ENCODE assay signal across 26 mouse cellular contexts in the genomic region with DNA sequence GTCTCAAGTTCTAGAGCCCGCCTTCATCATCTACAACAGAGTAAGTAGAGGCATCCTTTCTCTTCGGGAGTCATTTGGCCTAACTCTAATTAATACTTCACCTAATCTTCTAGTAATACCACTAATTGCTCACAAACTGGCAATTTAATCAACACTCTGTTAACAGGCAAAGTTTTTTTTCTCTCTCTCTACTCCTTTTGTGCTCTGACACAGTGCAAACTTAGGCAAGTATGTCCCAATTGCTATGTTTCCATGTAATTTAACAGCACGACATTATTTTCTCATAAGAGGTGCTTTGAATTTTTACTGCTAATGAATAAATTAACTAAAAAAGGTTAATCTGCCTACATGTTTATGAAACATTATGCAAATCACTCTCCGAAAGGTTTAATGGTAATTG.
"Had no signal": no experiment of that assay in that cellular context is flagged by ENCODE, and none has a peak within 500 bp of the region (broad histone marks: within the 10 kb centered on the region; RNA-seq: fewer than 3 reads in every experiment).

No protein-coding gene starts in this region.

- H3K36me3 ChIP-seq: heart, embryonic 10.5 days; heart, embryonic 12.5 days; hindbrain, embryonic 13.5 days; hindbrain, embryonic 15.5 days; intestine, embryonic 15.5 days; limb, embryonic 10.5 days; limb, embryonic 12.5 days; liver, embryonic 13.5 days; liver, embryonic 15.5 days had no signal

- H3K27me3 ChIP-seq: heart, embryonic 12.5 days; hindbrain, embryonic 13.5 days; hindbrain, embryonic 15.5 days; intestine, embryonic 15.5 days; limb, embryonic 12.5 days; liver, embryonic 13.5 days; liver, embryonic 15.5 days had no signal

- H3K4me3 ChIP-seq: gastrocnemius, adult 2 months; heart, embryonic 10.5 days; heart, embryonic 12.5 days; hindbrain, embryonic 13.5 days; hindbrain, embryonic 15.5 days; intestine, embryonic 15.5 days; layer of hippocampus, adult 2 months; left cerebral cortex, adult 2 months; limb, embryonic 10.5 days; limb, embryonic 12.5 days; liver, embryonic 13.5 days; liver, embryonic 15.5 days had no signal

- H3K27ac ChIP-seq: gastrocnemius, adult 2 months; heart, embryonic 10.5 days; hindbrain, embryonic 13.5 days; hindbrain, embryonic 15.5 days; intestine, embryonic 15.5 days; layer of hippocampus, adult 2 months; left cerebral cortex, adult 2 months; limb, embryonic 10.5 days; limb, embryonic 12.5 days; liver, embryonic 13.5 days; liver, embryonic 15.5 days had no signal

- H3K9me3 ChIP-seq: heart, embryonic 10.5 days; heart, embryonic 12.5 days; hindbrain, embryonic 13.5 days; hindbrain, embryonic 15.5 days; intestine, embryonic 15.5 days; limb, embryonic 10.5 days; limb, embryonic 12.5 days; liver, embryonic 13.5 days; liver, embryonic 15.5 days had no signal

- DNase-seq: gastrocnemius, adult 2 months; gastrocnemius, postnatal 10 days; gastrocnemius, postnatal 25 days; heart, adult 18-20 months; heart, postnatal 10 days; heart, postnatal 4 days; kidney, adult 18-20 months; kidney, adult 8-10 months; kidney, postnatal 10 days; kidney, postnatal 25 days; kidney, postnatal 4 days; liver; liver, embryonic 13.5 days had no signal

- H3K4me2 ChIP-seq: heart, embryonic 12.5 days; hindbrain, embryonic 13.5 days; hindbrain, embryonic 15.5 days; intestine, embryonic 15.5 days; limb, embryonic 12.5 days; liver, embryonic 11.5 days; liver, embryonic 13.5 days; liver, embryonic 15.5 days had no signal

- ATAC-seq: inflammation-experienced regulatory T-cells, adult 6 months; intestine, embryonic 15.5 days; intestine, postnatal 0 days had no signal

- H3K9ac ChIP-seq: heart, embryonic 12.5 days; hindbrain, embryonic 13.5 days; hindbrain, embryonic 15.5 days; intestine, embryonic 15.5 days; limb, embryonic 12.5 days; liver, embryonic 13.5 days; liver, embryonic 15.5 days had no signal

- H3K4me1 ChIP-seq: heart, embryonic 10.5 days; heart, embryonic 12.5 days; hindbrain, embryonic 13.5 days; hindbrain, embryonic 15.5 days; intestine, embryonic 15.5 days; limb, embryonic 10.5 days; limb, embryonic 12.5 days; liver, embryonic 13.5 days; liver, embryonic 15.5 days had no signal
